Mouse (Mus musculus): ENCODE results near the gene Lifr.

GRCm38 (mm10) chr15:7048916-7049315 is 41.5 kb upstream of the Lifr start:
- TF ChIP-seq CTCF (IDR thresholded peaks at IDR 0.05; ENCODE audit: control insufficient read depth, insufficient read depth, low read length), result no peak
- no peak for TF ChIP-seq POLR2A (IDR thresholded peaks at IDR 0.05; ENCODE audit: borderline replicate concordance, control insufficient read depth, low read depth, low read length)

Measured in bone marrow, adult 2 months (tissue).